Mouse (Mus musculus) kidney, postnatal 4 days (tissue): Measurements from ENCODE around the gene Ulk1.
A peak's percentile ranks its signal among the peaks of the same experiment; 100 is the strongest.
"Not testable (repeated sequence)": the region's sequence is repeated elsewhere in the genome, so short reads cannot be mapped to it uniquely, and the experiment has no call there.

Source experiments
- DNase-seq, 2 experiments: peaks; one replicate each; pipeline ENCODE4 v3.0.0; 2021; ENCODE audit warnings: mixed read lengths in 2 of 2

Gene Ulk1

GRCm38 (mm10) chr5:110804012-110804743 lies 5.7 kb downstream of the Ulk1 start:
- DNase-seq, result no peak

GRCm38 (mm10) chr5:110802809-110803208 lies 7.1 kb downstream of the Ulk1 start:
- DNase-seq, result no peak

- DNase-seq, result no peak
These were observed 7.7 kb downstream of the Ulk1 start for GRCm38 (mm10) chr5:110802186-110802585.

GRCm38 (mm10) chr5:110801036-110801624 lies 8.8 kb downstream of the Ulk1 start:
- no peak for DNase-seq

- DNase-seq, result peak; percentile 45 to 71
These were observed 12.2 kb downstream of the Ulk1 start for GRCm38 (mm10) chr5:110797696-110798095.

- peak in 1 of 2 experiments; percentile 44 for DNase-seq
These were observed 15.5 kb downstream of the Ulk1 start for GRCm38 (mm10) chr5:110794363-110794762.

- DNase-seq, result peak; percentile 55 to 61
These were observed 21.2 kb downstream of the Ulk1 start for GRCm38 (mm10) chr5:110788684-110789083.

- DNase-seq, result peak in 1 of 2 experiments; percentile 41
These were observed 23.6 kb downstream of the Ulk1 start for GRCm38 (mm10) chr5:110786081-110786835.

GRCm38 (mm10) chr5:110783150-110783549 lies 26.7 kb downstream of the Ulk1 start:
- DNase-seq, result no peak

- DNase-seq, result no peak
These were observed 28.2 kb downstream of the Ulk1 start for GRCm38 (mm10) chr5:110781529-110782238.

- DNase-seq, result peak in 1 of 2 experiments; percentile 26
These were observed 29.0 kb downstream of the Ulk1 start for GRCm38 (mm10) chr5:110780761-110781528.

GRCm38 (mm10) chr5:110779998-110780760 lies 29.7 kb downstream of the Ulk1 start, which contains the start of gene Pus1:
Pus1 (minus strand) TSS chr5:110780659.
- DNase-seq, result peak; percentile 97 to 98

GRCm38 (mm10) chr5:110779276-110779997 lies 30.5 kb downstream of the Ulk1 start:
- DNase-seq, result peak in 1 of 2 experiments; percentile 40

GRCm38 (mm10) chr5:110778263-110778662 lies 31.6 kb downstream of the Ulk1 start:
- DNase-seq, result no peak

GRCm38 (mm10) chr5:110776141-110776540 lies 33.8 kb downstream of the Ulk1 start:
- DNase-seq, result no peak

- no peak for DNase-seq
These were observed 35.4 kb downstream of the Ulk1 start for GRCm38 (mm10) chr5:110774511-110774910.

- not testable (repeated sequence) for DNase-seq
These were observed 37.0 kb downstream of the Ulk1 start for GRCm38 (mm10) chr5:110772945-110773344.

GRCm38 (mm10) chr5:110770448-110771158 lies 39.3 kb downstream of the Ulk1 start, which contains the start of gene Ep400:
Ep400 (minus strand) TSS chr5:110770717.
- peak; percentile 100 for DNase-seq

GRCm38 (mm10) chr5:110770031-110770445 lies 39.9 kb downstream of the Ulk1 start:
- DNase-seq, result no peak

- DNase-seq, result no peak
These were observed 40.6 kb downstream of the Ulk1 start for GRCm38 (mm10) chr5:110769272-110769671.
